Mouse (Mus musculus) ovary, postnatal 10 days (tissue): ENCODE measurements at regions not wholly inside any gene's neighbourhood (a gene's known extent, or its start where the extent isn't known, plus 50 kb on each side); places are given as distances from the start of the nearest gene placed in this dataset.

Experiments
- DNase-seq: peaks from one replicate; pipeline ENCODE4 v3.0.0; 2022; ENCODE audit warnings: low spot score

DNA sequence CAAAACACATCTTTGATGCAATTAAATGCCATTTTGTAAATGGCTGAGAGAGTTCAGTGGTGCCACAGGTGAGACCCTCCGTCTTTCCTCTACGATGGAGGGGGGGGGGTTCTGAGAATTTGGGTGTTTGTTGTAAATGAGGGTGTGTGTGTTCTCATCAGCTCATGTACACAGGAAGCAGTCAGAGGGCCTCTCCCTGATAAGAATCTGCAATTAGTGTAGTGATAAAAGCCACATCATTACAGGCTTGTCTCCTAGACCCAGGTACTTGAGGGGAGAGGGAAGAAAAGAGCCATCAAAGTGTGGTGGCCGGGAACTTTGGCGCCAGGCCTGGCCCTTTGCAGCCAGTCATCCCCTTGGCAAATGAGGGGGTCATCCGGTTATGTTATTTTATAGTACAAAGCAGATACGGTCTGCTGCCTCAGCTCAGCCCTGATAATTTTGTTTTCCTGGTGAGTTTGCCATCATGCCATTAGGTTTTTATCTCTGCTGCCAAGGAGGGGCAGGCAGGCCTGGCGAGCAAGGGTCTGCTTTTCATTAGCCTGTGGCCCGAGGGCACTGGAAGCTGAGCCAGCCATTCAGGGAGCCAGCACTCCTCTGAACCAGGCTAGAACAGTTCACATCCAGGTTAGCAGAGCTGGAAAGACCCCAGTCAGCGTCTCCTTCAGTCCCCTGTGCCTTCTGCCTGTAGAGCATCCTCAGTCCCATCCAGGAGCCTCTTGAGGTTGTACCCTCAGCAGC, 59.7 kb downstream of the H2al1j start:
- no peak for DNase-seq

DNA sequence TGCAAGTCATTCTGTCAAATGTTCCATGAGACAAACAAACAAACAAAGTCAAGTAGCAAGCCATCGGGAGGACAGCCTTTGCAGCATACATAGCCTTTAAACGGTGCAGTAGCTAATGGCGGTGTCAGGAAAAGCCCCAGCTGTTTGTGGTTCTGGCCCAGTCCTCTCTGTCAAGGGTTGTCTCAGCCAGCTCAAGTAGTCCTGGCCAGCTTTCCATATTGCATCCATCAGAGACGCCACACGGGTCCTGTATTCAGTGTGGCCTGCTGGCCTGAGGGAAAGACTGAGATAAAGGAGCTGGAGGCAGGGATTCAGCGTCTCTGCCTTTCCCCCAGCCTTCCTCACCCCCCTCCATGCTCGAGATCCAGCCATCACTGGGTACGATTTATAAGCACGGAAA, 61.2 kb downstream of the H2al1j start:
- no peak for DNase-seq

GRCm38 (mm10) chrX:11400406-11400805, 72.8 kb downstream of the H2al1j start:
- DNase-seq, result no peak

DNA sequence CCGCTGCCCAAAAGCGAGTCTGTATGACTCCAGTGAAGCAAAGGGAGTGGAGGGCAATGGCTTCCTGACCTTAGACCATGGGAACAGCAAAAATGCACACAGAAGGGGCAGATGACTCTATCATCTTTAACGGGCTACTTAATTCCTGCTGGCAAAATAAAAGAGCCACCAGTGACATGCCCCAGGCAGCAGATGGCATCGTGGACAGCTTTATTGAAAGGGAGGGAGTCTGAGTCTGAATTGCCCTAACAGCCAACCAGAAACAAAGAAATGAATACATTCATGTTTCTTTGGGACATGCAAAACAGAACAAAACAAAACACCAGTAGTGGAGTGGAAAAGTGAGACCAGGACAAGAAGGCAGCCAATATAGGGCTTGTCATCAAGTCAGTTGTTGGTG, 76.7 kb downstream of the H2al1j start:
- no peak for DNase-seq

DNA sequence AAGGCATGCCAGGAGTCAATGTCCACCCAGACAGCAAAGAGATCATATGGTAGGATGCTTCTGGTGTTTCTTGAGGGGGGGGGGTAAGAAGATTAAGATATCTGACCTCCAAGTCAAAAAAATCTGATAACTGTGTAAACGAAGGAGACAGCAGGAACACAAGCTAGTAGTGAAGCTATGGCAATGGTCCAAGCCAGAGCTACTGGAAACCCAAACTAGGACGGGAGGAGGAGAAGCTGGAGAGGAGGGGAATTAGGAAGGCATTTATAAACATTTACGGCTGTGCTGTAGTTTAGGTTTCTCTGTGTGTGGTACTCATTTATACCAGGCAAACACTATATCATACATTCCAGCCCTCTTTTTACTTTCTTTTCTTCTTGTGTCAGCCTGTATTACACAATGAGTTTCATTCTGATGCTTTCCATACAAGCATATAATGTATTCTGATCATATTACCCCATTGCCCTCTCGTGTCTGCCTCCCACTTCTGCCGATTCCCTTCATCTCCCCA, 84.7 kb downstream of the H2al1j start:
- no peak for DNase-seq

GRCm38 (mm10) chrX:11415662-11416061, 88.0 kb downstream of the H2al1j start:
- DNase-seq, result no peak

DNA sequence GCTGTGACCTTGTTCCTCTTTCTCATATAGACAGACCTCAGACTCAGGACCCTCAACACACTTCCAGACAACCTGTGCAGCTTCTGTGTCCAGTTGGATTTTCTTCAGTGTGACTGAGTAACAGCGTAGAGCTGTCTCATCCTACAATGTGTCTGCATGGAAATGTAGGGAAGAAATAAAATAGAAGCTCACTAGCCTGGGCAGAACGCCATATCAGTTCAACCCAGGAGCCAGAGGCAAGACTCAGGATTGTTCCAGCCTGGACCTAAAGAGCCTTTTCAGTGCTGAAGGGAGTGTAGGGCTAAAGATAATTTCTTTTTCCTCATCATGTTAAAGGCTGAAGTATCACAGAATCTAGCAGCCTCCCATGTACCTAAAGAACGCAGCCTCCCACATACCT, 88.9 kb downstream of the H2al1j start:
- DNase-seq, result no peak

GRCm38 (mm10) chrX:11417861-11418260, 90.2 kb downstream of the H2al1j start:
- DNase-seq, result no peak

DNA sequence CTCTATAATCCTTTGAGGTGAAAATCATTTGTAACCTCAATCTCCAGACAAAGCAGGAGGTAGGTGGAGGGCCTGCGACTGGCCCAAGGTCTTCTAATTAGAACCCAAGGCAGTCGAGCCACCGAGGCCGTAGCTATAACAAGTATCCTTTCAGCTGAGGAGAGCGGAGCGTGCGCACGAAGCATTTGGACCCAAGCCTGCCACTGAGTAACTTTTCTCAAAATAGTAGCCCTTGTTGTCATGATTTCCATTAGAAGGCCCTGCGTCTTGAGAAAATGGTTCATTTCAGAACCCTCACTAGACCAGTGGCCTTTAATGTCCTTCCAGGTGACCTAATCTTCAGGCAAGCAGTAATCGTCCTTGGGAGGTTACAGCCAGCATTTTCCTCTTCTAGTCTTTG, 90.6 kb downstream of the H2al1j start:
- no peak for DNase-seq

DNA sequence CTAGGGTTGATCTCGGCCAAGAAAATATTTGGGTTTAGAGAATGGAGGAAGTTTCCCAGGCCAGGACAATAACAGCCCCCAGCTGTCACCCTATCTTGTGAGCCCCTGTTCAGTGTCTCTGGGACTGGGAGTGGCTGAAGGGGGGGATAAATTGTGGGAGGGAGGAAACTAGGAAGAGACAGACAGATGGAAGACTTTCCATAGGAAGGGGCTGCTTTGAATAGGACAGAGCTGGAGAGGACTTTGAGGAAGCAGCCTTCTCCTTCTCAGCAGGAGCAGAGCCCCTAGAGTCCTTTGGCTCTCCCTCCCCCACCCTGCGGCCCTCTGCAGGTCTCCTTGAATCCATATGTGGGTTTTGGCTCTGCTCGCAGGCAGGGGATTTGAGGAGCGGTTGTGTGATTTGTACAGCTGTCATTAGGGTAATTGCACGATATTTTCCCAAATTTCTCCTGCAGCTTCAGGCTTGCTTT, 91.6 kb downstream of the H2al1j start:
- no peak for DNase-seq

DNA sequence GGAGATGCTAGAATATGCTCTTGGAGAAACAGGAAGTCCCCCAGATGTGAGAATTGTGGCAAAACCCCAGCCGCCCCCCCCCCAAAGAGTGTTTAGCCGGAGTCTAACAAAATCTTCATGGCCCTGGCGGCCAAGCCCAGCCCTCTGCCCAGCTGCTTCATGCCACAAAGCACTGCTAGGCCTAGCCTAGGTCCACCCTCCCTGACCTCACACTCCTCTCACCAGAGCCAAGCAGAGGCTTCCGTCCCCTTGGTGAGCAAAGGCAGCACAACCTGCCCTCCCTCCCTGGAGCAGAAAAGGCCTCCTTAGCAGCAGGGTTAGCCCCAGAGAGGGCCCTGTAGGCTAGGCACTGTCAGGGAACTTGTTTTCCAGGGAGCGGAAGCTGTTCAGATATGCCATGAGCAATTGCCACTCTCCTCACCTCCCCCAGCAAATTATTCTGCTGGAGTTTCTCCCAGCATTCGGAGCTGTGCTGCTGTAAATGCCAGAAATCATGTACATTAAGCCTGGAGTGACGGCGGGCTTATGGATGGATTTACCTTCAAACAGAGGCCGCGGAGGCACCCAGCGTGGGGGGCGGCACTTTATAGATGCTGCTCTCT, 104.9 kb downstream of the H2al1j start:
- no peak for DNase-seq

DNA sequence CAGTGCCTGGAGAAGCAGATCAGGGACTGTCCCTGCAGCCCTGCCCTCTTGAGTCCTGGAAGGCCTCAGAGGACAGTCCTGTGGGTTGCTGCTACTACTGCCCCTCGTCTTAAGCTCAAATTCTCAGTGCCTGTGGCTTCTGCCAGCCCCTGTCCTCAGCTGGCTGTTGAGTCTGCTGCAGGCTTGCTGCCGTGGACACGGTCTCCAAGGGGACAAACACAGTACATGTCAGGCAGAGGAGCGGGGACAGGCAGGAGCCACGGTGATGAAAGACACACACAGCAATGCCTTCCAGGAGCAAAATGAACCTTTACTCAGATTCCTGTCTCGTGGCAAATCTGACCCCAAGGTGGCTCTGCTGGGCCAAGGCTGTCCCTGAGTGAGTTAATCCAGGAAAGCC, 107.7 kb downstream of the H2al1j start:
- no peak for DNase-seq

DNA sequence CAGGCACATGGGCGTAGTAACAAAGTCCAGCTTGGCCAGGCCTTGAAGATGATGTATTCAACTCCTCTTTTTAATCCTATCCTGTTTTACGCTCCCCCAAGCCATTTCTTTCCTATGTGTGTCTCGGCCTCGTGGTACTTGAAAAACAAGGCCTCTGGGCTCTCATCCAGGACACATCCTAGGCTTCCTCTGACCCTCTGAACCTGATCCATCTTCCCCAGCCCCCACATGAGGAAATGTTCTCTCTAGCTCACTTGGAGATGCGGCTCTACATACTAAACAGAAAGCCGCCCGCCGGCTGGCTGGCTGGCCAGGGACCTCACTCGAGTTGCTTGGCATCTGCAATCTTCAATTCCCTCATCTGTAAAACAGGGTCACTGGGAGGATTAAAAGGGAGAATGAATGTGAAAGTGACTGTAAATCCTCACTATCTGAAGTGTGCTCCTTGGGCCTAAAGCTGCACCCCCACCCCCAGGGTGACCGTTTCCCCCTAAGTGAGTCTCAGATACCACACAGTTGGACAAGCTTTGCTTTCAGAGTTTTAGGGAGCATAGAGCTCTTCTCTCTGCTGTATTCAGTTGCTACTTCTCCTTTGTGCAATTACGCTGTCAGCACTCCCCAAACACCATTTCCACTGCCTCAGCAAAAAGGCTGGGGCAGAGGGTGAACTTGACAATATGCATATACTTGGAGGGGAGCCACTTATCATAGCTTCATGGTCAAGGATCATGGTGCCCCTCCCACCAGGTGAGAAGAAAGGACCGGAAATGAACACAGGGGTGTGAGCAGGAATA, 109.7 kb downstream of the H2al1j start:
- DNase-seq, result no peak

DNA sequence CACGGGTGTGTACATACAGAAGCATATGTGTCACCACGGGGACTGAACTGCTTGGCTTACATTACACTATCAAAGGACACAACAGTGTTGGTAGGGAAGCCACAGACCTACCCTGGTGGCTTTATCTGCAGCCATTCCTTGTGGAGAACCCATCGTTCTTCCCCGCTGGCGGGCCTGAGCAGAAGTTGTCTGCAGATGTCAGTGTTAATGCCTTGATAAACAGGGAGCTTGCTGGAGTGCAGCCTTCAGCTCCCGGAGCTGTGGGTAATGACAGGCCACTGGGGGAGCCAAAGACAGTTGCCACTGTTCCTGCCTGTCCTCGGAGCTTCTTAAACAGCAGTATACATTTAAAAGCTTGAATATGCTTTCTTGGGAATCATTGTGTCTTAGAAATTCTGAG, 115.9 kb downstream of the H2al1j start:
- no peak for DNase-seq

GRCm38 (mm10) chrX:11444261-11444725, 116.7 kb downstream of the H2al1j start:
- DNase-seq, result no peak

- no peak for DNase-seq
Measured at GRCm38 (mm10) chrX:11448711-11449110, 121.1 kb downstream of the H2al1j start.

GRCm38 (mm10) chrX:11458521-11458920, 130.9 kb downstream of the H2al1j start:
- no peak for DNase-seq

DNA sequence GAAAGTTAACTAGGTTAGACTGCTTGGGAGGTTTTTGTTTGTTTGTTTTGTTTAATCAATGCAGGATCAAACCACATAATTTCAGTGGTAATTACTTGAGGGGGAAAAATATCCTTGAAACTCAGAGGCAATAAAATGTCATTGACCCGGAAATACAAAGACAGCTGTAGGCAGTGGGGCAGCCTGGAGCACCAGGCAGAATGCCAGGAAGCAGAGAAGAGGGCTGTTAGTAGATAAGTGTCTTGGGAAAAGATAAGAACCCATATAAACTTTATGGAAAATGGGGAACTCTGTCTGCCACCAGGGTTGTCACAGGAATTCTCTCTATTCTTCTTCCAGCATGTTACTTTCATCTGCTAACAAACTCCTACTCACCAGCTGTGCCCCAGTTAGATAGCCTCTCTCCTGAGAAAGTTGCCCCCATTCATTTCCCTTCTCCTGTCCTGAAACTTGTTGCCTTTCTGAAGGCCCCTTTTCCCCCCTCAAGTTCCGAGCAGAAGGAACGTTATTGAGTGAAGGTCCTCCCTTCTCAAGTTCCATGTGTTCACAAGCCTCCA, 136.4 kb downstream of the H2al1j start:
- DNase-seq, result no peak

DNA sequence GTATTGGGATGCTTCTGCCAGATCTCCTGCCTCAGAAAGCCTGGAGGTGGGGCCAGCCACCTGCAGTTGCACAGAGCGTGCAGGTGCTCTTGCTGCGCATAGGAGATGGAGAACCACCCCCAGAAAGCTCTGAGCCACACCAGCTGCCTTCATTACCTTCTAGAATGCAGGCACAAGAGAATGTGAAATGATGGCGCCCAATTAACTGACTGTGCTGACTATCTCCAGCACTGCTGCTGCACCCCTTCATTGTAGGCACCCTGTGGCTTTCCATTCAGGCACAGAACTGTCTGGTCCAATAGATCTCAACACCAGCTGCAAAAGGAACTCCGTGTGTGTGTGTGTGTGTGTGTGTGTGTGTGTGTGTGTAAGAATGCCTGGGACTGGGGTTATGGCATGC, 138.6 kb downstream of the H2al1j start:
- no peak for DNase-seq

DNA sequence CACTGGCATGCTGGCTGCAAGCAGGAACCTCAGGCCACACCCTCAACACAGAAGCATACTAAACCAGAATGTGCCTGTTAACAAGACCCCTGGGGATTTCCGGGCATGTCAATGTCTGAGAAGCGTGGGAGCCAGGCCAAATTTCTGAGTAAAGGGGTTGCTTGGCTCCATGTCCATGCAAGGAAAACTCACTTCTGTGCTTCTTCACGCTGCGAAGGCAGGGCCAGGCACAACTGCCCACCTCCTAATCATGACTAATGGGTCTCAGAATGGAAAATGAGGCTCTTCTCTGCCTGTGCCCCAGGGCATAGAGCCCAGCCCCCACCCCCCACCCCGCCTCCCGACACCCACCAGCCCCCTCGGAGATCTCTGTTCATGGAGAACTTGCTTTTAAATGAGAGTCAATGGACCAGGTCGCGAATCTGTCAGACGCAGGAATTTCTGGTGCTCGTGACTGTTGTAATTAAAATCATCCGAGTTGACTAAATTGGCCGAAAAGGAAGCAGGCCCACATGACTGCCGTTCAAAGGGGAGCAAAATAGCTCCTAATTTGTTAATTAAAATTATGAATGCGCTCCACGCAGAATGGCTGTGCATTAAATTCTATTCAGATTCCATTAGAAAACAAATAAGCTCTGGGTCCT, 152.2 kb downstream of the H2al1j start:
- no peak for DNase-seq

DNA sequence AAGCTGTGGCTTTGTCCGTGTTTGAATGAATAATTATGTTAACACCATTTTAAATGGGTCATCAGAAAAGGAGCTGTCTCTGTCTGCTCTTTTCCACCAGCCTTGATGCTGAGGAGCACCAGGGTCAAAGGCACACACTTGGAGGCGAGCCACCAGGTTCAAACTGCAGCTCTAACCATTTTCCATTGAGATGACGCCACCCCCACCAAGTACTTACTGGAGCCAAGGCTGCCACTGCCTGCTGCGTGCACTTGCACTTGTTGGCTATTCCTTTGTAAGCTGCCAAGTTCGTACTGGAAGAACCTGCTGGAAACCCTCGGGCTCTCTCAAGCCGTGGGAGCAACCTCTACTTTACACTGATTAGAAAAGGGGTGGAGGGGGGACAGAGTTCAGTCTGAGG, 154.5 kb downstream of the H2al1j start:
- no peak for DNase-seq

- no peak for DNase-seq
Measured at GRCm38 (mm10) chrX:11486588-11486987, 159.0 kb downstream of the H2al1j start.
